Mouse (Mus musculus): ENCODE measurements around the gene Pla2g15. TPM values are rescaled to one million over a fixed set of nuclear protein-coding genes. Genes with fewer than 3 reads are reported as not detected.

Gene Pla2g15
- polyA plus RNA-seq (2017; shearing (Covaris generic)) = 1 to 10 TPM; 4.5 to 6.2 (median 4.7) TPM

DNA sequence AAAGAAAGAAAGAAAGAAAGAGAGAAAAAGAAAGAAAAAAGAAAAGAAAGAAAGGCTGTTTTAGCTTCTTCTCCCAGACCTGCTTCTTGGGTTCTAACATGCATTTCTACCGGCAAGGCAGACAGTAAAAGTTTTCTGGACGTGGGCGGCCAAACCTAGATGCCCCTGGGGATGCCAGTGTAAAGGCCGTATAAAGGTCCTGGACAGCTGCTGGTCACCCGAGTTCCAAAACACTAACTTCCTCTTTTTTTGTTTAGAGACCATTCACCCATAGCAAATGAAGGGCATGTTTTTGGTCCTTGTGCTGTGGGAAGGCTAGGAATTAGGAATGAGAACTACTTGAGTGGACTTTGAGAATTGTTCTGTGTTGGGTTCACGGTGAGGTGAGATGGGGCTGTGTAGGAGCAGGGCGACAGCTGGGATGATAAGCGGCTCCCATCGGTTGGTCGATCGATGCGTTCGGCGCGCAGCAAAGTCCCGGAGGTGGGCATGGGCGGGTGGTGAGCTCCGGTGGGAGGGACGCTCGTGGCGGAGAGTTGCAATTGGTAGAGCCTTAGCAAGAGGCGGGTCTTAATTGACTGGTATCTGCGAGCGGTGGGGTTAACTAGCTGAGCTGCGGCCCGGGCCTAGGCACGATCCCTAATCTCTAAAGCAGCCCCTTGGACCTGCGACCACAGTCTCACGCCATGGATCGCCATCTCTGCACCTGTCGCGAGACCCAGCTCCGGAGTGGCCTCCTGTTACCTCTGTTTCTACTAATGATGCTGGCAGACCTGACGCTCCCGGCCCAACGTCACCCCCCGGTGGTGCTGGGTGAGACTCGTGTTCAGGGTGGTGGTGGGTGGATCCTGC lies at the start of gene Pla2g15:
Pla2g15 (plus strand) TSS at position 599 of the 852 bp plus-strand sequence.
- peak; percentile 100 for ATAC-seq

DNA sequence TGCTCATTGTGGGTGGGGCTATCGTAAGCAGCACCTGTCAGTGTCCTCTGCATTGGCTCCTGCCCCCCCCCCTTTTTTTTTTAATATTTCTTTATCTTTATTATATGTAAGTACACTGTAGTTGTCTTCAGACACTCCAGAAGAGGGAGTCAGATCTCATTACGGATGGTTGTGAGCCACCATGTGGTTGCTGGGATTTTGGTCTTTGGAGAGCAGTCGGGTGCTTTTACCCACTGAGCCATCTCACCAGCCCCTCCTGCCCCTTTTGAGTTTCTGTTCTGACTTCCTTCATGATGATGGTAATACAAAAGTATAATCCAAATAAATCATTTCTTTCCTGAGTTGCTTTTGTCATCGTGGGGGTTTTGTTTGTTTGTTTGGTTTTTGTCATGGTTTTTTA lies 47.9 kb upstream of the Pla2g15 start:
- no peak for ATAC-seq

DNA sequence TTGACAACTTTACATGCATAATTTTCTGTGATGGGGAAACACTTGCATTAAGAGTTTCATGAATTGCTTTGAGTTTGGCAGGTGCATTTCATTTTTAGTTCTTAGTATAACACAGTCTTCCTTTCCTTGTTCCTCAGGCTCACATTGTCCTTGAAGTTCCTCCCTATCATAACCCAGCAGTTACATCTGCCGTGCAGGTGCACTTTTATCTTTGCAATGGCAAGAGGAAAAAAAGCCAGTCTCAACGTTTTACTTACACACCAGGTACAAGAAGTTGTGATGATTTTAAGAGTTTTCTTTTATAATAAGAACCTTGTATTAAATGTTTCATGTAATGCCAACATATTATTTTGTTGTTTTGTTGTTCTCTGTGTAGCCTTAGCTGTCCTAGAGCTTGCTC lies 46.3 kb upstream of the Pla2g15 start:
- no peak for ATAC-seq

DNA sequence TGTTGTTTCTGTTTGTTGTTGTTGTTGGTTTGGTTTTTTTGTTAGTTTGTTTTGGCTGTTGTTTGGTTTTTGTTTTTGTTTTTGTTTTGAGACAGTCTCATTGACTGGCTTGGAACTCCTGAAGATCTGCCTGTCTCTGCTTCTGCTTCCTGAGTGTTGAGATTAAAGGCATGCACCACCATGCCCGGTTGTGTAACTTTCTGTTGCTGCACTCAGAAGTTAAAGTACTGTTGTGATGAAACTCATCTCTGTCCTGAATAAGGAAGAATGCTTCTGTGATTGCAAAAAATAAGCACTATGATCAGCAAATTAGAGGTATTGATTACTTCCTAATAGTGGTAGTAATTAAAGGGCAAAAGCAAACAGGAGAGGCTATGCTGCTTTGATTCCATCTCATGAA lies 44.0 kb upstream of the Pla2g15 start:
- ATAC-seq = no peak

DNA sequence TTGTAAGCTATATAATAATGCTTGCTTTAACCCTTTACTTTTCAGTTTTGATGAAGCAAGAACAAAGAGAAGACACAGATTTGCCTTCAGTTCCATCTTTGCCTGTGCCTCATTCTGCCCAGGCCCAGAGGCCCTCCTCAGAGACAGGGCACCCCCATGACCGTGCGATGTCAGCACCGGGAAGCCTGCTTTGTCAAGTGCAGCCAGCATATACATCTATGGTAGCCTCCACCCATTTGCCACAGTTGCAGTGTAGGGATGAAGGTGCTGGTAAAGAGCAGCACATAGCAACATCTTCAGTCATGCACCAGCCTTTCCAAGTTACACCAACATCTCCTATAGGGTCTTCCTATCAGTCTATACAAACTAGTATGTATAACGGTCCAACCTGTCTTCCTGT lies 42.1 kb upstream of the Pla2g15 start:
- no peak for ATAC-seq

DNA sequence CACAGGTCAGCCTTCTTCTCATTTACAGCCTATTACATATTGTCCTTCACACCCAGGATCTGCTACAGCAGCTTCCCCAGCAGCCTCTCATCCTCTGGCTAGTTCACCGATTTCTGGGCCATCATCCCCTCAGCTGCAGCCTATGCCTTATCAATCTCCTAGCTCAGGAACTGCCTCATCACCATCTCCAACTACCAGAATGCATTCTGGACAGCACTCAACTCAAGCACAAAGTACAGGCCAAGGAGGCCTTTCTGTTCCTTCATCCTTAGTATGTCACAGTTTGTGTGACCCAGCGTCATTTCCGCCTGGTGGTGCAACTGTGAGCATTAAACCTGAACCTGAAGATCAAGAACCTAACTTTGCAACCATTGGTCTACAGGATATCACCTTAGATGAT lies 41.5 kb upstream of the Pla2g15 start:
- ATAC-seq = no peak

DNA sequence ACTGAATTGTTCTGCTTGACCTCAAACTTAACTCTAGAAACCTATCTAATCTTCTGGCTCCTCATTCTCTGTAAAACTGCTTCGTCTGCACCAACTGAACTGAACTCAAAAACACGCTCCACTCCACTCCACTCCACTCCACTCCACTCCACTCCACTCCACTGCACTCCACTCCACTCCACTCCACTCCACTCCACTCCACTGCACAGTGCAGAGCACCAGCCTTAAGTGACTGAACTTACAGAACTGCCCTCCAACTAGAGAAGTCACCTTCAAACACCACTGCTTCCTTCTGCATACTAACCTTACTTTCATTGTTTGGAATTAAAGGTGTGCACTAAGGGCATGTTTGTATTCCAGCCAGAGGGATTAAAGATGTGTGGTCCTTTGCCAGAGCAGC lies 38.2 kb upstream of the Pla2g15 start:
- ATAC-seq = no peak

DNA sequence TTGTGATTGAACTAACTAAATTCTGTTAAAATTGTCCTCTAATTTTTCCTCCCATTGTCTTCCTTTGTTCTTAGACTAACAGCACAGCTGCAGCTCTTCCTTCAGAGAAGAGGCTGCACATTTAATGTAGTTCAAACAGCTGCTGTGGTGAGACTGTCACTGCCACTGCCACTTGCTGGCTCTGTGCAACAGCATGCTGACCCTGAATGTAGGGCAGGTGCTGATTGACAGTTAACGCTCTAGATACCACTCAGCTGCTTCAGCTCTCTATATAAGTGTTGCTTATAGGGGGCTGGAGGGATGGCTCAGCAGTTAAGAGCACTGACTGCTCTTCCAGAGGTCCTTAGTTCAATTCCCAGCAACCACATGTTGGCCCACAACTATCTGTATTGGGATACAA lies 37.7 kb upstream of the Pla2g15 start:
- no peak for ATAC-seq

DNA sequence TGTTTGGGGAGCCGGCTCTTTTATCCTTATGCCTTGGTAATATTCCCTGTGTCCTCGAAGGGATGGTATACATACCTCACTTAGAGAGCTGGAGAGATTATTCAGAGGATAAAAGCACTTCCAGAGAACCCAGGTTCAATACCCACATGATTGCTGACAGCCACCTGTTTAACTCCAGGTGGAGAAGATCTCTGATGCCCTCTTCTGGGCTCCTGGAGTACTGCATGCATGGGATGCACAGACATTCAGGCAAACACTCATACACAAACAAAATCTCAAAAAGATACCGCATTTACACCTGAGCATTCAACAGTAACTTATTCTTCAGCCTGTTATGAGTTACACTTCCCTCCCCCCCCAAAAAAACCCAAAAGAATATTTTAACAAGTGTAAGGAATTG lies 34.3 kb upstream of the Pla2g15 start:
- no peak for ATAC-seq

DNA sequence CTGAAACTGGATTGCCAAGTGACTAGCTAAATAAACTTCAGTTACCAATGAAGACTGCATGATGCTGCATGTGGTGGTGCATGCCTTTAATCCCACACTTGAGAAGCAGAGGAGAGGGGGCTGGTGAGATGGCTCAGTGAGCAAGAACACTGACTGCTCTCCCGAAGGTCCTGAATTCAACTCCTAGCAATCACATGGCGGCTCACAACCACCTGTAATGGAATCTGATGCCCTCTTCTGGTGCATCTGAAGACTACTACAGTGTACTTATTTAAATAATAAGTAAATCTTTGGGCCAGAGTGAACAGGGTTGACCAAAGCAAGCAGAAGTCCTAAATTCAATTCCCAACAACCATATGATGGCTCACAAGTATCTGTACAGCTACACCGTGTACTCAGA lies 26.8 kb upstream of the Pla2g15 start:
- ATAC-seq = no peak

DNA sequence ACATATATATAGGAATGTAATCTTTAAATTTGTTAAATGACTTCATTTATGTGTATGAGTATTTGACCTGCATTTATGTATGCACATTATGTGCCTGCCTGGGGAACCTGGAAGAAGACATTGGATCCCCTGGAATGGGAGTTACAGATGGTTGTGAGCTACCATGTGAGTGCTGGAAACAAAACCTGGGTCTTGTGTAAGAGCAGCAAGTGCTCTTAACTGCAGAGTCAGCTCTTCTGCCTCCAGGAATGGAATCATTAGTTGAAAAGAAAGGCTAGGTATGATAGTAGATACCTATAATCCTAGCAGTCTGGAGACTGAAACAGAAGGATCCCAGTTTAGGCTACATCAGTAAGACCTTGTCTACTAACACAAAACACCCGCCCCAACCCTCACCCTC lies 24.1 kb upstream of the Pla2g15 start:
- no peak for ATAC-seq

DNA sequence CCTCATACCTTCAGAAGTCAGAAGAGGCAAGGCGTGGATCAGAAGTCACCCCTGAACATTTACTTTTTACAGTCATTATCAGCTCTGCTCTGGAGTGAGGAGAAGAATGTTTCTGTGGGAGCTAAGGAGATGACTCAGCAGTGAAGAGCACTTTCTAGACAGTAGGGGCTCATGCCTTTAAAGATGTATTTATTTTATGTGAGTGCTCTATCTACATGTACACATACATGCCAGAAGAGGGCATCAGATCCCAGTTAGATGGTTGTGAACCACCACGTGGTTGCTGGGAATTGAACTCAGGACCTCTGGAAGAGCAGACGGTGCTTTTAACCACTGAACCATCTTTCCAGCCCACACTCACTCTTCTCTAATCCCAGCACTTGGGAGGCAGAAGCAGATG lies 23.1 kb upstream of the Pla2g15 start:
- ATAC-seq = no peak

DNA sequence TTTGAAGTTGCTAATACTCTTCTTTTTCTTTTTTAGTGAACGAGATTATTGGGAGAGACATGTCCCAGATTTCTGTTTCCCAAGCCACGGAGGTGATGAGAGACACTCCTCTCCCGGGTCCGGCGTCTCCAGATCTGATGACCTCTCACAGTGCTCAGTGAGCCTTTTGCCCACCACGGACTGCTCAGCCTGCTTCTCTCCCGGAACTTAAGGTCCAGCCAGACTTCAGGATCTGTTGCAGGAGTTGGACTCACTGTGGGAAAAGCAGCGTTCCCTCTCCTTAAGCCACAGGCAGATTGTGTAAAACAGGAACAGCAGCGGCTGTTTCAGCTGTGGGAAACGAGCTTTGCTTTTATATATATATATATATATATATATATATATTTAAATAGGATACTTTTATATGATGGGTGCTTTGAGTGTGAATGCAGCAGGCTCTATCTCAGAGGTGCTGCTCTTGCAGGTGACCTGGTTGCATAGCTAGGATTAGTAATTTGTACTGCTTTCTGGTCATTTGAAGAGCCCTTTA lies 22.3 kb upstream of the Pla2g15 start:
- ATAC-seq = no peak

DNA sequence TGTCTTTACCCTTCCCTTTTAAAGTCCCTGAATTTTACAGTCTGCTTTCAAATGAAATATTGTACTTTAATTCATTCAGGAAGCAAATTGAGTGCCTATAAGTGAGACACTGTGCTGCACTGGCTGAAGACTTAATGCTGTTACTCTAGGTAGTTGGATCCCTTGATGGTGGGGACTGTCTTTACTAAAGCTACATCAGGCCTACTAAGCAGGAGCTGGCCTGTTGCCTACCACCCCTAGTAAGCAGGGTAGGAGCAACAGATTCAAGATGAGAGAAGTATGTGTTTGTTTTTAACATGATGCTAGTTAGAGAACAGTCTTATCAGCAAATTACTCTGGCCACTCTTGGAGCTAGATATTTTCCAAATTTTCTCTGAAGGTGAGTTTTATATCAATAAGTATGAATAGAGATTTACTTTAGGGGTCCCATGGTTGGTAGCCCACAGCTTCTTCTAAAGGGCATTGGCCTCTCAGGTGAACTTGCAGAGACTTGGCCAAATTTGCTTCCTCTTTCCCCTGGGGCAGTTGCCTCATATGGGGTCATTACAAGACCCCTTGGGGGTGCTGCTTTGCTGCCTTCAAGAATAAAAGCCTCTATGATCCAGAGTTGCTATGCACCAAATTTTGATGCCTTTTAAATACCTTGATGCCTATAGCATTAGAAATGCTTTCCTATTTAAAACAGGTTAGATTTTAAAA lies 20.8 kb upstream of the Pla2g15 start:
- ATAC-seq = no peak

DNA sequence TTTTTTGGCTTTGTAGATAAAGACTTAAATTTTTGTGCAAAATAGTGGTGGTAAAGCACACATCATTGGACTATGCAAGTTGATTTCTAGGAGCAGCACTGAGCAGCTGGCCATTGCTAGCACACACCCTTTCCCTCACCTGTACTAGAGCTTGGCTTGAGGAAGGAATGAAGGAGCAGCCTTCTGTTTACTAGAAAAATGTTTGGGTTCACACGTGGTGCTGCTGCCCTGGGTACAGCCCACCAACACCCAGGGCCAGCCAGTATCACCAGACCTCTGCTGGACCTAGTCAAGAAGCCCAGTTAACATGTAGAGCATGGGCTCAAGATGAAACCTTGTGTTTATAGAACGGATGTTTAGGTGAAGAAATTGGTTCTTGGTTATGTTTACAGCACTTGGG lies 20.2 kb upstream of the Pla2g15 start:
- no peak for ATAC-seq

DNA sequence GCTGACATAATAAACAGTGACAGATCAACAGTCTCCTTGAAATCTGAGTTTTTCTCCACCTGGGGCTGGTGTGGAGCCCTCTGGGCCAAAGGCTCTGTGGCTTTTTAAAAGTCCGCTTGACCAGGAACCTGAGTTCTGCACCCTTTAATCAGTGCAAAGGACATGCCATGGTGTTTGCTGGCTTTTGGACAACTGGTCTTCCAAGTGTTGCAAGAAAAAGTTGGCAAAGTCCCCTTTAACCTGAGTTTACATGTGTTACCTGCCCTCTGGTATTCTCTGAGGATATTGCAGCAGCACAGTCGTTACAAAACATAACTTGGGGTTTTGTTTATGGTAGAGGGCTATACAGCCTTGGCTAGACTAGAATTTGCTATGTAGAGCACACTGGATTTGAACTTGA lies 19.7 kb upstream of the Pla2g15 start:
- ATAC-seq = no peak

DNA sequence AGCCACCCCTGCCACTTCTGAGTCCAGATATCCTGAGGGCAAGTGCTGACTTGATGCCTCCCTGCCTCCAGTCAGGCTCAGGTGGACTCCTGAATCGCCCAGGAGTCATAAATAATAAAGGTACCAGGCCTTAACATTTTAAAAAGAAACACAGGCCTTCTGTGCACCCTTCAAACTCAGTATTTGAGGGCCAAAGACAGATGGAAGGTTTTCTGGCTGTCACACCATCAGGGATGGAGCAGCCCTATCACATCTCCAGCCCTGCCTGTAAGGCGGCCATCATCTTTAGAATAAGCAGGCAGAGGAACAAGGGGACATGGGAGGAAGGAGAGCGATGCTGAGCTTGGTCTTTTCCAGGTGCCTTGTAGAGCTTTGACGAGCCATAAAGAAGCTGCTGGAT lies 19.2 kb upstream of the Pla2g15 start:
- no peak for ATAC-seq

DNA sequence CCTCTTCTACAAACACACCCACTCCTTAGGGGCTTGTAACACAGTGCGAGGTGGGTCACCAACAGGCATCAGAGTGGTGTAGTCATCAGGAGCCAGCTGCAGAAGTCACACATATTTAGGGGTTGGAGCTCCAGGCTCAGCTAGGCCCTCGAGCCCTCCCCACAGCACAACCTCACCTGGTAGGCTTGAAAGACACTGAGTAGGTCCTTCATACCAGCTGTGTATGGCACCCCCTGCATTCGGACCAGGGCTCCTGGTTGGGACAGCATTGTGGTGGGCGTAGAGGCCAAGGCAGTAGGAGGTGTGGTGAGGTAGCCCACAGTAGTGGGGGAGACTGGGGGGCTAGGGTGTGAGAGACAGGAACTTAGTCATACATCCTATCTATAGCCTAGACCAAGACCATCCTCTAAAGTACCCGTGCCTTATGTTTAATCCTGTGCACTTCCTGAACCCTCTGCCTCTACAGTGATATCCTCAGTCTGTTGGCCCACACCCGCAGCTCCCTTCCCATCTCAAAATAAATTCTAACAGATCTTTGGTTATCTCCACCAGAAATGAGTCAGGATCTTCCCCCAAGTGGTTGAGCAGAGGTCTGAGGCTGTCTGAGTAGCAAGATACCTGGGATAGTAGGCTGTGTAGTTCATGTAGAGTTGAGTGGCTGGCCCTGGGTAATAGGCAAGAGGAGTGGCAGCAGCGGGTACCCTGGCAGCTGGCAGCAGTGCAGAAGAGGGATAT lies 18.5 kb upstream of the Pla2g15 start:
- no peak for ATAC-seq

DNA sequence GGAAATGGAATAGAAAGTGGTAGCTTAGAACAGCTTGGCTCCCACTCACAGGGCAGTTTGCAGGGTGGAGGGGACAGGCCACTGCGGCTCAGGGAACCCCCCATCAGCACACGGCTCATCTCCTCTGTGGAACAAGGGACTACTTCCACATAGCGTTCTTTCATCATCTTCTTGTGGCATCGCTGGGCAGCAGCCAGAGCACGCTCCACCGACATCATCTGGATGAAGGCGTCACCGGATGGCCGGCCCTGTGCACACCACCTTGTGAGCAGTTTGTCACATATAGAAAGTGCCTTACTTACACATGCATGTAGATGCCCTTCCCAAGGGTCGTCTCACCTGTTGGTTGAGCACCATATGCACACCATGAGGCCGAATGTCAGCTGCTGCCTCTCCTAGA lies 17.8 kb upstream of the Pla2g15 start:
- no peak for ATAC-seq

DNA sequence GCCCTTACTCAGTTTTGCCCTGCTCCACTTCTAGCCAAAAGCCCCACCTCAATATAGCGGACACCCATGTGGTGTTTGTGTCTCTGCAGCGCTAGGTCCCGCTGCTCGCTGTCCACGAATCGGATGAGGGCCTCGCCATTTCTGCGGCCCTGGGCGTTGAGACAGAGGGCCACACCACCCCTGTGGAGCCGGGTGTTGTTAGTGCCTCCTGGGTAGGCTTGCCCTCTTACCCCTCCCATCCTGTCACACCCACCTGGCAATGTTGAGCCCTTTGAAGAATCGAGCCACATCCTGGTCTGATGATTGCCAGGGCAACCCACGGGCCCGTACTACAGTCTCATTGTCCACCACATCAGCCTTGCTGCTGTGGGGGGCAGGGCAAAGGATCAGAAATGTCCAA lies 16.7 kb upstream of the Pla2g15 start:
- ATAC-seq = peak; percentile 11

DNA sequence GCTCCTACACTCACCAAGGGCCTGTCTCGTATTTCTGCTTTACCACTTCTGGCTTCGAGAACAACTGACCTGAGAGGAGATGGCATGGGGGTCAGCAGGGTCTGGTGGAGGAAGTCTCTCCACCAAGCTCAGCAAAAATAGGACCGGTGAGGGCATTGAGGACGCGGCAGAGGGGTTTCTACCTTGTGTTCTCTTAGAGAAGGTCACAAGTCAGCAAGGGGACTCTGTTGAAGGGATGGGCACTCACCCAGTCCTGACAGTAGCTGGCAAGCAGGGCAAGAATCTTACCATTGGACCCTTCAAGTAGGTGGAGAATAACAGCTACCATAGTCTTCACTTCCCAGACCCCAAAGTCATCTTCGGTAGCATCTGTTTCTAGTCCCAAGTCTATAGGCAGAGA lies 16.3 kb upstream of the Pla2g15 start:
- ATAC-seq = no peak

DNA sequence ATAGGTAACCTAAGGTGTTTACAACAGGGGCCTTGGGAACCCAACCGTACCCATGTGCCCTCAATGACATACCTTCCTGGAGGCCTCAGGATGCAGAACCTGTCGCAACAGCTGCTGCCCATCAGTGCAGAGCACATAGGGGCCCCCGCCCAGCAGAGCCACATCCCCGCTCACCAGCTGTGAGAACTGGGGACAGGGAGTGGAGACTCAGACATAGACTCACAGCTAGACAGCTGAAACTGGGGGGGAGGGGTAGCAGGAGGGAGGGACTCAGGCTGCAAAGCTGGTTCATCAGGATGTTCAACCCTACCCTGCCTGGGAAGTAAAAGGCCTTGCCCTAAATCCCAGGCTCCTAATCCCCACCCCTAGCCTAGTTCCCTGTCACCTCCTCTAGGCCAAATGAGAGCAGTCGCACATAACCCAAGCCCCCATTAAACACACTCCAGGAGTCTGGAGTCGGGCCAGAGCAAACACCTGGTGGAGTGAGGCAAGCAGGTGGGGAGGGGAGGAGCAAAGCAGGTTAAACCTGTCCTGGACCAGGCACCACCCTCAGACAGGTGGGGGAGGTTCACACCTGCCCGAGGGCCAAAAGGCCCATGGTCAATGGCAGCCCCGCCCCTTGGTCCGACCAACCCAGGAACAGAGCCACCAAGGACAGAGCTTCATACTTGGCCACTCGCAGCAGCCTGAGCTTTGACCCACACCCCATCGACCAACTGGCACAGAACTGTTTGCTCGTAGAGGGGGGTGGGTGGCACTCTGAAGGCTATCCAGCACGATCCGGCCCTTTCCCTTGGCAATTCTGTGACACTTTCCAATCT lies 15.2 kb upstream of the Pla2g15 start:
- no peak for ATAC-seq
